Comparison of ENCODE assay signal across 9 mouse cellular contexts in the genomic region with DNA sequence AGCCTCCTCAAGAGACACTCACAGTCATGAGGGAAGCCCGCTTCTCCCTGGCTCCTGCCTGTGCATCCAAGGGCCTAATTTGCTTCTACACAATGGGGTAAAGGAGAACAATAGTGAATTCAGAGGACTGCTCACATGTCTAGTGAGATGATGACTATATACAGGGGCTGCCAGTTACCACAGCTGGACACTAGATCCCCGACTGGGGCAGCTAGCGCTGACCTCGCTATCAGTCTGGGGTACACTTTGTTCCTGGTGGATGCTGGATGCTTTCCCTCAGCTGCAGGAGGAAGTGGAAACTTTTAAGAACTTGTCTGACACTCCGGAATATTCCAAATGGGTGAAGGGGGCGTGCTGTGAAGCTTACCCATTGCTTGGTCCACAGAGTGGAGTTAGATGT.
DNase-seq lines count a peak whose midpoint lies in the region; ATAC-seq lines count a peak whose summit lies in the region.
"Had no signal": no experiment of that assay in that cellular context is flagged by ENCODE, and none has a peak within 500 bp of the region (broad histone marks: within the 10 kb centered on the region; RNA-seq: fewer than 3 reads in every experiment).

No protein-coding gene starts in this region.

- no peak for ATAC-seq in megakaryocyte, adult 5-6 weeks (ENCODE audit: poor library complexity, severe bottlenecking)
- ATAC-seq: forebrain, embryonic 15.5 days had no signal

- peak; percentile 17 for DNase-seq in adrenal gland, adult 2 months
- DNase-seq in adrenal gland, adult 18-20 months (ENCODE audit: low spot score in 2 of 2), result no peak
- peak; percentile 52 for DNase-seq in layer of hippocampus, adult 11-12 months (ENCODE audit: low spot score)
- no peak for DNase-seq in layer of hippocampus, postnatal 10 days (ENCODE audit: low spot score in 2 of 2)
- DNase-seq in right cerebral cortex, adult 18-20 months, result peak; percentile 60
- no peak for DNase-seq in right cerebral cortex, postnatal 14 days
- no peak for DNase-seq in liver

Comparison
In these comparisons a context has a peak if more than half of its experiments do, and no peak if none do; other contexts are left out.
1. DNase-seq: peak in adrenal gland, adult 2 months (single experiment), layer of hippocampus, adult 11-12 months (single experiment) and right cerebral cortex, adult 18-20 months (single experiment); none in adrenal gland, adult 18-20 months (0 of 2), layer of hippocampus, postnatal 10 days (0 of 2), right cerebral cortex, postnatal 14 days (single experiment) and liver (single experiment).